In genomic region chr7:135464689-135465259, GRCm38 (mm10) we compare ENCODE assay signal across 10 mouse cellular contexts. TPM values are rescaled to one million over a fixed set of nuclear protein-coding genes. Genes with fewer than 3 reads are reported as not detected.
A peak's percentile ranks its signal among the peaks of the same experiment; 100 is the strongest.
DNase-seq lines count a peak whose midpoint lies in the region; ATAC-seq and TF ChIP-seq lines count a peak whose summit lies in the region.
"Had no signal": no experiment of that assay in that cellular context is flagged by ENCODE, and none has a peak within 500 bp of the region (broad histone marks: within the 10 kb centered on the region; RNA-seq: fewer than 3 reads in every experiment).

No protein-coding gene starts in this region.

- no peak overlapping the region for H3K27ac ChIP-seq in gastrocnemius, adult 2 months
- 0 out of 2 replicates have a peak overlapping the region, but pooled peaks have one; percentile 39 for H3K27ac ChIP-seq in forebrain, embryonic 14.5 days (ENCODE audit: low read depth, low read length)
- peak overlapping the region; percentile 52 for H3K27ac ChIP-seq in midbrain, embryonic 12.5 days (replicated peaks)
- H3K27ac ChIP-seq: heart, embryonic 15.5 days had no signal

- no peak overlapping the region; the same call in 1 of the 2 replicates for H3K4me2 ChIP-seq in forebrain, embryonic 14.5 days (ENCODE audit: low read length)
- H3K4me2 ChIP-seq in midbrain, embryonic 12.5 days (replicated peaks) = peak overlapping the region; percentile 48
- H3K4me2 ChIP-seq: heart, embryonic 15.5 days had no signal

- intact Hi-C loops in gastrocnemius, adult 2 months (cut with DNase I) = no loop called here

- no peak overlapping the region for H3K9ac ChIP-seq in forebrain, embryonic 14.5 days (ENCODE audit: low read length)
- 0 out of 2 replicates have a peak overlapping the region, but pooled peaks have one; percentile 11 for H3K9ac ChIP-seq in midbrain, embryonic 12.5 days (replicated peaks)
- H3K9ac ChIP-seq: heart, embryonic 15.5 days had no signal

- peaks cover 9% of the 10 kb centered on the region for H3K4me1 ChIP-seq in forebrain, embryonic 14.5 days (ENCODE audit: control insufficient read depth, insufficient read depth, low read length)
- peaks cover 14% of the 10 kb centered on the region for H3K4me1 ChIP-seq in midbrain, embryonic 12.5 days
- H3K4me1 ChIP-seq: heart, embryonic 15.5 days had no signal

- peak; percentile 59 for TF ChIP-seq CTCF in gastrocnemius, adult 2 months (IDR thresholded peaks at IDR 0.05)

- DNase-seq in gastrocnemius, adult 2 months = peak; percentile 30
- DNase-seq in gastrocnemius, postnatal 25 days = no peak
- DNase-seq in 416B (ENCODE audit: low read depth) = peak; percentile 29
- DNase-seq in c-Kit-positive CD71-positive TER-119-negative erythroid progenitor cells, embryonic 14.5 days (ENCODE audit: low read depth) = peak; percentile 11
- DNase-seq in forebrain, embryonic 14.5 days (ENCODE audit: low spot score) = peak; percentile 86
- peak; percentile 35 to 74 for DNase-seq in layer of hippocampus, adult 8-10 months (ENCODE audit: low spot score in 2 of 2)
- peak; percentile 20 for DNase-seq in splenic B cell, adult 2 months (ENCODE audit: low read depth, low spot score)

- no peaks in the 10 kb centered on the region for H3K27me3 ChIP-seq in forebrain, embryonic 14.5 days (replicated peaks; ENCODE audit: control insufficient read depth, insufficient read depth, low read length)
- peaks cover 25% of the 10 kb centered on the region for H3K27me3 ChIP-seq in midbrain, embryonic 12.5 days
- no peaks in the 10 kb centered on the region for H3K27me3 ChIP-seq in splenic B cell, adult 2 months (ENCODE audit: control insufficient read depth, insufficient read depth, low read length, poor library complexity, severe bottlenecking)

- ATAC-seq in forebrain, embryonic 14.5 days = peak; percentile 76
- peak; percentile 44; the same call in 1 of the 2 replicates for ATAC-seq in midbrain, embryonic 12.5 days (ENCODE audit: low FRiP score, low read depth)

- 44% methylated on average over 3 of the region's 3 CpGs for WGBS in forebrain, embryonic 14.5 days
- WGBS in midbrain, embryonic 12.5 days = 50% methylated on average over 3 of the region's 3 CpGs

- no peak overlapping the region for H3K4me3 ChIP-seq in gastrocnemius, adult 2 months
- H3K4me3 ChIP-seq in forebrain, embryonic 14.5 days (ENCODE audit: low read depth, low read length) = no peak overlapping the region
- H3K4me3 ChIP-seq in midbrain, embryonic 12.5 days = no peak overlapping the region
- H3K4me3 ChIP-seq: heart, embryonic 15.5 days had no signal

- no peaks in the 10 kb centered on the region for H3K9me3 ChIP-seq in forebrain, embryonic 14.5 days (replicated peaks; ENCODE audit: control insufficient read depth, low read length)
- H3K9me3 ChIP-seq in midbrain, embryonic 12.5 days = no peaks in the 10 kb centered on the region
- H3K9me3 ChIP-seq: heart, embryonic 15.5 days had no signal

- H3K36me3 ChIP-seq in forebrain, embryonic 14.5 days (ENCODE audit: control insufficient read depth, insufficient read depth, low read length) = no peaks in the 10 kb centered on the region
- H3K36me3 ChIP-seq in midbrain, embryonic 12.5 days = no peaks in the 10 kb centered on the region
- no peaks in the 10 kb centered on the region for H3K36me3 ChIP-seq in splenic B cell, adult 2 months (ENCODE audit: control insufficient read depth, insufficient read depth, low read length, poor library complexity, severe bottlenecking)
- H3K36me3 ChIP-seq: heart, embryonic 15.5 days had no signal

RNA-seq across cellular contexts. Expression of gene Foxi2, which starts 54.7 kb away (rescaled TPM):
- not detected for total RNA-seq in gastrocnemius, adult 2 months (2021)
- not detected for total RNA-seq in gastrocnemius, postnatal 25 days (2021)
- not detected in 2 replicates for polyA plus RNA-seq in forebrain, embryonic 14.5 days (2014; fragmentation: Nextera tagmentation; extraction: Ambion mirVana)
- total RNA-seq in layer of hippocampus, adult 8-10 months (2022) = not detected
- 0.10 and 0.13 TPM in 2 replicates for polyA plus RNA-seq in midbrain, embryonic 12.5 days (2016; fragmentation: Nextera tagmentation; extraction: Ambion mirVana)
- total RNA-seq: ES-E14 had no signal
- polyA plus RNA-seq: heart, embryonic 15.5 days had no signal
